Mouse (Mus musculus) MEL (cell line): ENCODE results near the gene St6galnac4.

ENCODE experiments used
- CHD2 ChIP-seq: IDR thresholded peaks from 2 replicates; pipeline ENCODE4 v1.6.1; 2011; ENCODE audit warnings: low read length, improper control_type of control experiment
- CTCF ChIP-seq, 3 experiments: IDR thresholded peaks in 2 of 3; conservative IDR thresholded peaks in 1 of 3; 2 replicates each; pipeline ENCODE4 v1.5.1; 2011 to 2012; ENCODE audit warnings: low read length in 3 of 3, low read depth in 2 of 3, mild to moderate bottlenecking in 2 of 3, improper control_type of control experiment in 1 of 3, inconsistent platforms in 1 of 3, mixed read lengths in 1 of 3, moderate library complexity in 1 of 3; ENCODE audit not compliant: control insufficient read depth in 1 of 3, insufficient read depth in 1 of 3, poor library complexity in 1 of 3, severe bottlenecking in 1 of 3
- E2F4 ChIP-seq: IDR thresholded peaks from 2 replicates; pipeline ENCODE4 v1.6.1; 2011; ENCODE audit warnings: low read depth, low read length, improper control_type of control experiment, borderline replicate concordance
- GATA1 ChIP-seq: IDR thresholded peaks from 2 replicates; pipeline ENCODE4 v1.6.1; 2011; ENCODE audit warnings: low read depth, low read length, improper control_type of control experiment
- MAFK ChIP-seq: IDR thresholded peaks from 2 replicates; pipeline ENCODE4 v1.6.1; 2011; ENCODE audit warnings: low read depth, mild to moderate bottlenecking, low read length, improper control_type of control experiment, borderline replicate concordance
- NRF1 ChIP-seq: IDR thresholded peaks from 2 replicates; pipeline ENCODE4 v1.6.1; 2014; ENCODE audit warnings: low read depth, mild to moderate bottlenecking, inconsistent platforms, low read length, improper control_type of control experiment, moderate library complexity; ENCODE audit not compliant: poor library complexity, insufficient read depth, severe bottlenecking
- POLR2A ChIP-seq, 2 experiments: IDR thresholded peaks; 2 replicates each; pipeline ENCODE4 v1.6.1; 2011 to 2012; ENCODE audit warnings: low read length in 2 of 2, mild to moderate bottlenecking in 2 of 2, control low read depth in 1 of 2, improper control_type of control experiment in 1 of 2, low read depth in 1 of 2, moderate library complexity in 1 of 2; ENCODE audit not compliant: control insufficient read depth in 1 of 2, insufficient read depth in 1 of 2, poor library complexity in 1 of 2
- POLR2AphosphoS2 ChIP-seq: IDR thresholded peaks from 2 replicates; pipeline ENCODE4 v1.6.1; 2011; ENCODE audit warnings: low read length, improper control_type of control experiment
- TBP ChIP-seq: IDR thresholded peaks from 2 replicates; pipeline ENCODE4 v1.8.0; 2011; ENCODE audit warnings: low read depth, low read length, improper control_type of control experiment
- TCF12 ChIP-seq: IDR thresholded peaks from 2 replicates; pipeline ENCODE4 v1.6.1; 2014; ENCODE audit warnings: low read depth, mild to moderate bottlenecking, inconsistent platforms, low read length, improper control_type of control experiment, moderate library complexity
- ZC3H11A ChIP-seq: IDR thresholded peaks from 2 replicates; pipeline ENCODE4 v1.6.1; 2012; ENCODE audit warnings: low read depth, mild to moderate bottlenecking, inconsistent platforms, low read length, improper control_type of control experiment
- ZKSCAN1 ChIP-seq: IDR thresholded peaks from 2 replicates; pipeline ENCODE4 v1.6.1; 2012; ENCODE audit warnings: low read depth, mild to moderate bottlenecking, inconsistent platforms, low read length, improper control_type of control experiment, moderate library complexity

DNA sequence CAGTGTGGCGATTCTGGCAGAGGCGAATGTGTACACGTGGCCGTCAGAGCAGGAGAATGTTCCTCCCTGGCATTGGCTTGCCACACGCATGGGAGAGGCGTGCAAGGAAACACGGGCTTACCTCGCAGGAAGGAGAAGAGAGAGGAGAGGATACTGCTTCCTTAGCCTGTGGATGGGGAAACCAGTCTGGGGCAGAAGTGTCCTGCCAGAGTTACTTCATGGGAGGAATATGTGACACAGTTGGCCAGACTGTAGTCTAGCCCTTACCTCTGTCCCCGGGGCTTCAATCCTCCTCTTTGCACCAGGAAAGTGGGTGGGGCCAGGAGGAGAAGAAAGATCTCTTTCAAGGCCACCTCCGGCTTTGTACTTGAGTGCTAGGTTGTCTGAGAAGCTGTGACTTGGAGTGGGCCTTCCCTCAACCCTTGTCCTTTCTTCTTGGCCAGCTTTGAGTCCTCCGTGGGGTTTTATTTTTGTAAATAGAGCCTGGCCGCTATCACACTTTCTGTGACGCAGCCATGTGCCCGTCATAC, 47.4 kb upstream of the St6galnac4 start:
- TF ChIP-seq GATA1 (no peak), TCF12 (no peak), NRF1 (no peak), ZC3H11A (no peak), CTCF (IDR thresholded peaks at IDR 0.05 in 2 of 3, conservative IDR thresholded peaks at IDR 0.05 in 1 of 3; ENCODE audit: control insufficient read depth in 1 of 3, insufficient read depth in 1 of 3, low read depth in 2 of 3, low read length in 3 of 3, poor library complexity in 1 of 3, severe bottlenecking in 1 of 3) (no peak), MAFK (no peak), CHD2 (no peak), POLR2AphosphoS2 (no peak), TBP (no peak), ZKSCAN1 (no peak), POLR2A (IDR thresholded peaks at IDR 0.05; ENCODE audit: control insufficient read depth in 1 of 2, insufficient read depth in 1 of 2, low read depth in 1 of 2, low read length in 2 of 2, poor library complexity in 1 of 2) (no peak), E2F4 (no peak)
